Mouse (Mus musculus): ENCODE results near the gene Icam4.
"Not testable (repeated sequence)": the region's sequence is repeated elsewhere in the genome, so short reads cannot be mapped to it uniquely, and the experiment has no call there.

The Icam4 gene

GRCm38 (mm10) chr9:21032491-21032890, 3.3 kb downstream of the Icam4 start:
- in situ Hi-C loops (cut with MboI): loop anchor here (5.0 kb wide), 1 partner anchor 40 kb away; the partner anchor contains the start of genes Fdx1l and Gm49373

DNA sequence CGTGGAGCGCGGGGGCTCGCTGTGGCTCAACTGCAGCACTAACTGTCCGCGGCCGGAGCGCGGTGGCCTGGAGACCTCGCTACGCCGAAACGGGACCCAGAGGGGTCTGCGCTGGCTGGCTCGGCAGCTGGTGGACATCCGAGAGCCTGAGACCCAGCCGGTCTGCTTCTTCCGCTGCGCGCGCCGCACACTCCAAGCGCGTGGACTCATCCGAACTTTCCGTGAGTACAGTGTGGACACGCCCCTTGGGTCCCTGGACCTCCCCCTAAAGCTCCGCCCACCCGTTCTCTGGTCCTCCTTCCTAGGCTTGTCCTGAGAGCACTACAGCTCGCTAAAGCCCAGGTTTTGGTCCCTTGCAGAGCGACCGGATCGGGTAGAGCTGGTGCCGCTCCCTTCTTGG, 4.0 kb downstream of the Icam4 start:
- in situ Hi-C loops (cut with MboI): loop anchor here (5.0 kb wide), 1 partner anchor 39 kb away; the partner anchor contains the start of genes Fdx1l and Gm49373

GRCm38 (mm10) chr9:21034481-21035085, 5.4 kb downstream of the Icam4 start:
- in situ Hi-C loops (cut with MboI): loop anchor here (5.0 kb wide), 1 partner anchor 38 kb away; the partner anchor contains the start of genes Fdx1l and Gm49373

DNA sequence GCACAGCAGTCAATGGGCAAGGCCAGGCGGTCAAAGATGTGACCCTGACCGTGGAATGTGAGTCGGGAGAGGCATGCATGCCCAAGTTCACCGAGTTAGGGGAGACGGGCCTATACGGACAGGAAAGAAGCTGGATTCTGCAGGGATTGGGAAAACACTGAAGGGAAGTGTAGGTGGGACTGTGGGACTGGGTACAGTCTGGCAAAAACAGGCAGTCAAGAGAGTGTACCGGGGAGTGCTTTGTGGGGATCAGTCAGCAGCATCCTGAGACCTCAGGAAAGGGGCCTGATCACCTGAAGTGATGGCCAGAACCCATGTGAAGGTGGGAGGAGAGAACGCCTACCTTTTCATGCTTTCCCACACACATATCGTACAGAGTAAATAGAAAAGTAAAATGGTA, 6.4 kb downstream of the Icam4 start:
- in situ Hi-C loops (cut with MboI): no loop called here

- in situ Hi-C loops (cut with MboI): no loop called here
Measured at GRCm38 (mm10) chr9:21036161-21036560, 7.0 kb downstream of the Icam4 start.

GRCm38 (mm10) chr9:21036666-21037065, 7.5 kb downstream of the Icam4 start:
- in situ Hi-C loops (cut with MboI): no loop called here

DNA sequence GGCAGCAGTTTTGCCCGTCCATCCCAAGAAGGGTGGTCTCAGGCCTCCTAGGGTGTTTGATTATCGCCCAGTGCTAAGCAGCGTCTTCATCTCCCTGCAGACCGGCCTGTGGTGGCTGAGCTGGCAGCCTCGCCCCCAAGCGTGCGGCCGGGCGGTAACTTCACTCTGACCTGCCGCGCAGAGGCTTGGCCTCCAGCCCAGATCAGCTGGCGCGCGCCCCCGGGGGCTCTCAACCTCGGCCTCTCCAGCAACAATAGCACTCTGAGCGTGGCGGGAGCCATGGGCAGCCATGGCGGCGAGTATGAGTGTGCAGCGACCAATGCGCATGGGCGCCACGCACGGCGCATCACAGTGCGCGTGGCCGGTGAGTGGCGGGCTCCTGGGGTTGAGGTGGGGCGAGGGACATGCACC, 8.3 kb downstream of the Icam4 start:
- in situ Hi-C loops (cut with MboI): no loop called here

DNA sequence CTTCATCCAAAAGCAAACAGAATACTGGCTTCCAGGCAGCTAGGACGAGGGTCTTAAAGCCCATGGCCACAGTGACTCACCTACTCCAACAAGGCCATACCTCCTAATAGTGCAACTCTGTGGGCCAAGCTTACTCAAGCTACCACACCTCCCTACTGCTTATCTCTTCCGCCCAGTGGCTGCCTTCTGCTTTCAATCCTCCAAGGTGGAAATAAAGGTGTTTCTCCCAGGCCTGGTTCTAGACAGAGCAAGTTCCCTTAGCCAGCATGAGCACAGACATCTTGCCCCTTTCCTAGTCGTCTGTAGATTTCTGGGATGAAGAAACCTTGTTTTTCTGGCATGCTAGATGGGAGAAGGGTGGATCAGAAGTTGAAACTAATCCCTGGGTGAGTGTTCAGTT, 10.6 kb downstream of the Icam4 start:
- in situ Hi-C loops (cut with MboI): no loop called here

- in situ Hi-C loops (cut with MboI): no loop called here
Measured at GRCm38 (mm10) chr9:21041308-21041707, 12.1 kb downstream of the Icam4 start.

- in situ Hi-C loops (cut with MboI): no loop called here
Measured at GRCm38 (mm10) chr9:21043563-21043962, 14.4 kb downstream of the Icam4 start.

- in situ Hi-C loops (cut with MboI): not testable (repeated sequence)
Measured at GRCm38 (mm10) chr9:21044785-21045184, 15.6 kb downstream of the Icam4 start.

DNA sequence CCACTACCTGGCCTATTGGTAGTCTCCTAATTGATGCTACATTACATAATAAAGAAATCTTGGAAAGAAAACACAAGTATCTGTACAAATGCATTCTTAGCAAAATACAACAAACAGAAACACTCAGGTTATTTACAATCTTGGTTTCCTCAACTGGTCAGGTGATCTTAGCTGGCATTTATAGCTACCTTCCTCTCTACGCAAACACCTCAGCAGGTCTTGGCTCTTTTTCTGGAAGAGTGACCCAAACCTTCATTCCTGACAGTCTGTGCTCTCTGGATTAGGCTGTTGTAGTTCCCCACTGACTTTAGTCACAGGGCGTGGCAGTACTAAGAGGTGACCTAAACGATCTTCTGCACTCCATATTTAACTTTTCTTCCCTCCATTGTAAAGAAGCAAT, 16.1 kb downstream of the Icam4 start:
- in situ Hi-C loops (cut with MboI): no loop called here

DNA sequence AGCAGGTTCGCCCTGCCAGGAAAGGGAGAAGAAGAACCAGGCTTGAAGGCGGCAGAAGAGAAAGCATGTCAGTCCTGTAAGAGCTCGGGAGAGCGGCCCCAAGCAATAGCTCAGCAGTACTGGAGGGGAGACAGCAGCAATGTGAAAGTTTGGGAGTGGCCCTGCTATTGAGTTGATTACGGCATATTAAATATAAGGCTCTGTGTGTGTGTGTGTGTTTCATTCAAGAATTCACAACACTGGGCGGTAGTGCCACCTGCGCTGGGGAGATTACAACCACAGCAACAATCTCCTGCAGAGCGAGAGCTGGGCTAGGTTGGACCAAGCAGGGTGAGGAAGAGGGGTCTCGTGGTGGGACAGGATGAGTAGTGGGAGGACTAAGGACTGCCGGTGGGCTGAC, 22.4 kb downstream of the Icam4 start:
- in situ Hi-C loops (cut with MboI): no loop called here

DNA sequence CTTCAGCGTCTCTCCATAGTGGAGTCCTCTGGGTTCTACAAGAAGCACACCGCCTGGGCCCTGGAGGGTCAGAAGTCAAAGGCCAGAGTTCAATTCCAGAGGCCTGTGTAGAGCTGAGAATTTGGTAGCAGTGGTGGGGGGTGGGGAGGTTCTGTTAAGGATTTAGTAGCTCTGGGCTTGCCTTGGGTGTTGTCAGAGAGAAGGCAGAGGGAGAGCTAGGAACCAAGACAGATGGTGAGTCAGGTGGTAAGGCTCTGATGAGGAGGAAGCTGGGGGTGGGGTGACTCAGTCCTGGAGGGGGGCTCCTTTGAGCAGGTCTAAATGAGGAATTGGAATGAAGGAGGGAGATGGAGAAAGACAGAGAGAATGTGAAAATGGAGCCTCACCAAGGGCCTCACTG, 33.8 kb downstream of the Icam4 start:
- in situ Hi-C loops (cut with MboI): no loop called here

- in situ Hi-C loops (cut with MboI): no loop called here
Measured at GRCm38 (mm10) chr9:21067006-21067684, 38.0 kb downstream of the Icam4 start, which contains the start of gene Zglp1. Gene Zglp1, minus strand, starts transcription at chr9:21067093.

- in situ Hi-C loops (cut with MboI): loop anchor here (5.0 kb wide), 1 partner anchor 40 kb away; the partner anchor contains the start of gene Icam5
Measured at GRCm38 (mm10) chr9:21072641-21073040, 43.5 kb downstream of the Icam4 start.

DNA sequence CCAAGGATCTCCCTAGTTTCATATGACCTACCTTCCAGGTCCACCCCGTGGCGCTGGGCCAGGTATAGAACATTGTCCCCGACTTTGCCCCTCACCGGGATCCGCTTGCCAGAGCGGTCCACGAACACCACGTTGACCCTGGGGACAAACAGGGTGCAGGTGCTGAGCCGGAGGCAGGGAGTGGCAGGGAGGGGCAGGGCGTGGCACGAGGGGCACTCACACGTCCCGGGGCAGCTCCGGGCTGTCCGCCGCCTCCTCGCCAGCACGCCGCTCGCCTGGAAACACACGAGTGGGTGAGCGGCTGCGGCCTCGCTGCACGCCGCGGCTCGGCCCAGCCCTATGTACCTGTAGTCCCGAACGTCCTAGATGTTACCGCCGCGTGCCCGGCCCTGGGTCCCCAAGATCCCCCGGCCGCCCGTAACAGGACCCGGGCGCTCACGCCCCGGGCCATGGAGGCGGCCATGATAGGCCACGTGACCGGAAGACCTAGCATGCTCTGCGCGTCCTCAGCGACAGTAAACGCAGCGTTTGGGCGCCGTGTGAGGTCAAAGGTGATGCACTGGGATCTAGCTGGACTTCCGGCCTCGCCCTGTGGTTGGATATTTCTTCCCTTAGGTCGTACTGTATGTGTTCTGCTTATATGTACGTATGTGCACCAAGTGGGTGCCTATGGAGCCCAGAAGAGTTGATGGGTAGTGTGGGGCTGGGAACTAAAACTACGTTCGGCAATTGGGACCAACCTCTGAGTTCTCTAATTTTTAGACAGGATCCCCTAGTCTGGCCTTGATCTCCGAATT, 44.1 kb downstream of the Icam4 start, which contains the start of the genes Gm49373 and Fdx1l:
Gene Gm49373, minus strand, starts transcription at position 53 of the 797 bp plus-strand sequence.
Gene Fdx1l, minus strand, starts transcription at position 571 of the 797 bp plus-strand sequence.
- in situ Hi-C loops (cut with MboI): loop anchor here (5.0 kb wide), 1 partner anchor 41 kb away; the partner anchor contains the start of gene Icam5

GRCm38 (mm10) chr9:21074173-21074572, 45.0 kb downstream of the Icam4 start:
- in situ Hi-C loops (cut with MboI): loop anchor here (5.0 kb wide), 1 partner anchor 42 kb away; the partner anchor contains the start of gene Icam5

DNA sequence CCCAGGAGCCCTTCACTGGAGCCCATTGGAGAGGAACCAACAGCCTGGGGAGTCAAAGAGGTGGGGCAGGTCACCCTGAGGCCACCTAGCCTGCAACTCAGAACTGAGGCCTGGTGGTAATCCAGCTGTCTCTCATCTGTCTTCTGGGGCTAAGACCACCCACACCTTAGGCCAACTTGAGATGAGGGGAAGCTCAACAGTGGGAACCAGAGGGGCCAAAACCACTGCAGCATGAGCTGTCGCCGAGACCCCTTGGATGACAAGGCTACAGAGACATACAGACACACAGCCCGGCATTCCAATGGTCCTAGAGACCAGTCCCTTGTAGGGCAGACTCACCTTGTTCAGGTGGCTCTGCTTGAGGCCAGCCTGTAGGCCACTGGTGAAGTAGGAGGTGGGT, 46.5 kb downstream of the Icam4 start:
- in situ Hi-C loops (cut with MboI): no loop called here
